Mouse (Mus musculus) hindbrain, embryonic 14.5 days (tissue): Measurements from ENCODE around the gene Stag3. TPM values are rescaled to one million over a fixed set of nuclear protein-coding genes. Genes with fewer than 3 reads are reported as not detected.

Experiments
- ATAC-seq: fragments of 200-750 bp; cut with Nextera tagmentation; 2 replicates; pipeline ENCODE4 v1.8.0; 2017; ENCODE audit warnings: moderate number of reproducible peaks, mild to moderate bottlenecking, moderate TSS enrichment, moderate library complexity; ENCODE audit not compliant: low FRiP score
- DNase-seq: peaks from one replicate; pipeline ENCODE4 v3.0.0-alpha.2; 2015; ENCODE audit warnings: low spot score
- H3K27ac ChIP-seq: fragments of 300-500 bp; sonication (generic); 2 replicates; pipeline ENCODE4 v1.5.1; 2014; ENCODE audit warnings: mild to moderate bottlenecking, moderate library complexity
- H3K27me3 ChIP-seq: fragments of 300-500 bp; sonication (generic); 2 replicates; pipeline ENCODE4 v1.6.1; 2014; ENCODE audit warnings: mild to moderate bottlenecking, low read length, mixed read lengths; ENCODE audit not compliant: control insufficient read depth, insufficient read depth
- H3K36me3 ChIP-seq: fragments of 300-500 bp; sonication (generic); replicated peaks from 2 replicates; pipeline ENCODE4 v1.6.1; 2014; ENCODE audit not compliant: control insufficient read depth, insufficient read depth
- H3K4me1 ChIP-seq: fragments of 300-500 bp; sonication (generic); replicated peaks from 2 replicates; pipeline ENCODE4 v1.6.1; 2014; ENCODE audit warnings: antibody characterized with exemption, low read length, mixed read lengths; ENCODE audit not compliant: control insufficient read depth, insufficient read depth
- H3K4me2 ChIP-seq: fragments of 300-500 bp; sonication (generic); replicated peaks from 2 replicates; pipeline ENCODE4 v1.6.1; 2014; ENCODE audit warnings: mild to moderate bottlenecking, moderate library complexity
- H3K4me3 ChIP-seq: fragments of 300-500 bp; sonication (generic); replicated peaks from 2 replicates; pipeline ENCODE4 v1.5.1; 2014; ENCODE audit warnings: mild to moderate bottlenecking, low read length
- H3K9ac ChIP-seq: fragments of 300-500 bp; sonication (generic); 2 replicates; pipeline ENCODE4 v1.6.1; 2014
- H3K9me3 ChIP-seq: fragments of 300-500 bp; sonication (generic); 2 replicates; pipeline ENCODE4 v1.6.1; 2016; ENCODE audit warnings: low read length; ENCODE audit not compliant: control insufficient read depth
- WGBS: fragments of 180-500 bp; shearing (Covaris S2); extraction: QIAGEN DNeasy Blood & Tissue Kit; methylation state at CpG from one replicate; pipeline ENCODE4 v1.1.7; 2014; 5-methylcytosine and 5-hydroxymethylcytosine counted together
- polyA plus RNA-seq: library from polyadenylated mRNA; unstranded; fragments of >200 nt; fragmentation: Nextera tagmentation; extraction: Ambion mirVana; gene quantifications from 2 replicates; pipeline ENCODE4 v1.2.1, GENCODE M21; 2014

The Stag3 gene
- polyA plus RNA-seq, 1 experiment from 2014 or later, result 9.0 TPM

- H3K4me3 ChIP-seq, result no peak overlapping the region
- no peaks in the 10 kb centered on the region for H3K9me3 ChIP-seq
- no peak overlapping the region for H3K9ac ChIP-seq
- ATAC-seq (no peak), DNase-seq (no peak)
- H3K36me3 ChIP-seq, result peaks cover 46% of the 10 kb centered on the region
- 94% methylated on average over 4 of the region's 4 CpGs for WGBS
- no peak overlapping the region for H3K4me2 ChIP-seq
- no peak overlapping the region for H3K27ac ChIP-seq
- H3K27me3 ChIP-seq, result no peaks in the 10 kb centered on the region
- H3K4me1 ChIP-seq, result peaks cover 18% of the 10 kb centered on the region
Measured at GRCm38 (mm10) chr5:138257585-138257978, 22.5 kb upstream of the Stag3 start.

DNA sequence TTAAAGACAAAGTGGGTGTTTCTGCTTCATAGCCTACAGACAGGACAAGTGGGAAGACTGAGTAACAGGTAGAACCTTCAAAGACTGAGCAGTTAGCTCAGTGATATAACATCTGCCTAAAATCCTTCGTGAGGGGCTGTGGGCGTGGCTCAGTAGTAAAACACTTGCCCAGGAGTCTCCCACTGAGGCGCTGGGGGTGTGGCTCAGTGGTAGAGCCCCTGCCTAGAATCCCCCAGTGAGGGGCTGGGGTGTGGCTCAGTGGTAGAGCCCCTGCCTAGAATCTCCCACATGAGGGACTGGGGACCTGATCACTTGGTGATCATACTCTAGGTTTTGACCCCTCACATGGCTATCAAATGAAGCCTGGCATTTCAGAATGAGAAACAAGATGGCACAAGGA, 22.0 kb upstream of the Stag3 start:
- Histone ChIP-seq H3K27ac (no peak overlapping the region), H3K9me3 (no peaks in the 10 kb centered on the region), H3K9ac (no peak overlapping the region), H3K4me1 (peaks cover 23% of the 10 kb centered on the region), H3K4me2 (no peak overlapping the region), H3K4me3 (no peak overlapping the region), H3K27me3 (no peaks in the 10 kb centered on the region), H3K36me3 (peaks cover 46% of the 10 kb centered on the region)
- ATAC-seq (no peak), DNase-seq (no peak)
- WGBS, result 81% methylated on average over 3 of the region's 3 CpGs

DNA sequence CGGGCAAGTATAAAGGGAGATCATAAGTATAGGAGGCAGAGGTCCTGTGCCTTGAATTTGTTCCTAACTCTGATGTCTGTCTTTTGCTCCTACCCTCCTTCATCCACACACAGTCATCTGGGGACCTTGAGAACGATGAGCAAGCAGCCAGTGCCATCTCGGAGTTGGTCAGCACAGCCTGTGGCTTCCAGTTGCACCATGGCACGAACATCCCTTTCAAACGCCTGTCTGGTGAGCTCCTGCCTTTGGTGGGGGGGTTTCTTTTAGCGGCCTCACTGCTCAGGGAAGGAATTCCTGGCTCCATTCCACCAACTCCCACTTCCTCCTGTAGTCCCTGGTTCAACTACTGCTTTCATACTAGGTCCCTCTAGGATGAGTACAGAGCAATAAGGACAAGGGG, 21.5 kb upstream of the Stag3 start:
- Histone ChIP-seq H3K4me3 (no peak overlapping the region), H3K27ac (no peak overlapping the region), H3K4me2 (no peak overlapping the region), H3K9me3 (no peaks in the 10 kb centered on the region), H3K27me3 (no peaks in the 10 kb centered on the region), H3K36me3 (peaks cover 46% of the 10 kb centered on the region), H3K4me1 (peaks cover 25% of the 10 kb centered on the region), H3K9ac (no peak overlapping the region)
- 94% methylated on average over 6 of the region's 6 CpGs for WGBS
- DNase-seq, result no peak
- no peak for ATAC-seq

- ATAC-seq, result no peak
- Histone ChIP-seq H3K4me2 (no peak overlapping the region), H3K27ac (no peak overlapping the region), H3K9me3 (no peaks in the 10 kb centered on the region), H3K9ac (no peak overlapping the region), H3K27me3 (no peaks in the 10 kb centered on the region), H3K4me1 (peaks cover 25% of the 10 kb centered on the region), H3K4me3 (no peak overlapping the region), H3K36me3 (peaks cover 46% of the 10 kb centered on the region)
- WGBS, result 73% methylated on average over 7 of the region's 7 CpGs
- DNase-seq, result no peak
Measured at GRCm38 (mm10) chr5:138258993-138259392, 21.0 kb upstream of the Stag3 start.

GRCm38 (mm10) chr5:138260051-138260450, 20.0 kb upstream of the Stag3 start:
- no peak overlapping the region for H3K4me2 ChIP-seq
- 84% methylated on average over 10 of the region's 10 CpGs for WGBS

DNA sequence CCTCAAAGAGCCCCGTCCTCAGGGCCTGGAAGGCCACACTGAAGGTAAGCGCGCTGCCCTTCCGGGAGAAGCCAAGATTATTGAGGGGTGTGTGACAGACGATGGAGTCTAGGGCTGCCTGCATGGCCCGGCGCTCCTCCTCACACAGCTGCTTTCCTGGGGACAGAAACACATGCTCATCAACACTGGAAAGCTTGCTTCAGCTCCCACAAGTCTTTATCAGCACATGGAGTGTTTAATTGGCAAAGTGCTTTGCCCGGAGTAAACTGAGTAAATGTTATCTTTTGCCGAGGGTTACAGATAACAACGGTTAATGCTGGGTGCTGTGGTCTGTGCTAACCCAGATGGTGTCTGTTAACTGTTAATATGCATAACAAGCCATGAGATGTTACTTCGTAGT, 19.2 kb upstream of the Stag3 start:
- no peak overlapping the region for H3K9ac ChIP-seq
- WGBS, result 93% methylated on average over 11 of the region's 11 CpGs
- no peak overlapping the region for H3K4me3 ChIP-seq
- ATAC-seq, result no peak
- no peaks in the 10 kb centered on the region for H3K27me3 ChIP-seq
- H3K4me2 ChIP-seq, result no peak overlapping the region
- no peak for DNase-seq
- H3K27ac ChIP-seq, result no peak overlapping the region
- no peaks in the 10 kb centered on the region for H3K9me3 ChIP-seq
- peaks cover 50% of the 10 kb centered on the region for H3K36me3 ChIP-seq
- H3K4me1 ChIP-seq, result peaks cover 29% of the 10 kb centered on the region

More at GRCm38 (mm10) chr5:138260051-138260450, 20.0 kb upstream of the Stag3 start:
- peaks cover 28% of the 10 kb centered on the region for H3K4me1 ChIP-seq
- no peak overlapping the region for H3K9ac ChIP-seq
- no peak overlapping the region for H3K4me3 ChIP-seq
- no peaks in the 10 kb centered on the region for H3K27me3 ChIP-seq
- no peaks in the 10 kb centered on the region for H3K9me3 ChIP-seq
- H3K27ac ChIP-seq, result no peak overlapping the region
- DNase-seq (no peak), ATAC-seq (no peak)
- H3K36me3 ChIP-seq, result peaks cover 46% of the 10 kb centered on the region

DNA sequence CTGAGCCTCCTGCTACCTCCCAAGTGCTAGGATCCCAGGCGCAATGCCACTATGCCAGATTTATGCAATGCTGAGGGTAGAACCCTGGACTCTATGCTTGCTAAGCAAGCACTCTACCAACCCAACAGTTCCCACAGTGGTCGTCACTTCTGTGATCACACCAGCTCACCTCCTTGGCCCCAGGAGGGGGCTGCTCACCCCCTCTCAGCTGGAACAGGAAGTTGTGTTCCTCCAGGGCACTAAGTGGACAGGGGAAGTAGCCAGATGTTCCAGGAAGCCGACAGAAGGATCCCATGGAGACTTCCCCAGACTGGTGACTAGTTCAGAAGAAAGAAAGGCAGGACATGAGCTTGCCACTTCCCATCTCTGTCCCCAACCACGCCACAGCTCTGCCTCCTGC, 18.0 kb upstream of the Stag3 start:
- 84% methylated on average over 4 of the region's 4 CpGs for WGBS
- DNase-seq (no peak), ATAC-seq (no peak)
- Histone ChIP-seq H3K4me3 (no peak overlapping the region), H3K36me3 (peaks cover 58% of the 10 kb centered on the region), H3K4me1 (peaks cover 20% of the 10 kb centered on the region), H3K4me2 (peak overlapping the region; percentile 91), H3K27me3 (no peaks in the 10 kb centered on the region), H3K9ac (0 out of 2 replicates have a peak overlapping the region, but pooled peaks have one; percentile 96), H3K27ac (no peak overlapping the region), H3K9me3 (no peaks in the 10 kb centered on the region)

DNA sequence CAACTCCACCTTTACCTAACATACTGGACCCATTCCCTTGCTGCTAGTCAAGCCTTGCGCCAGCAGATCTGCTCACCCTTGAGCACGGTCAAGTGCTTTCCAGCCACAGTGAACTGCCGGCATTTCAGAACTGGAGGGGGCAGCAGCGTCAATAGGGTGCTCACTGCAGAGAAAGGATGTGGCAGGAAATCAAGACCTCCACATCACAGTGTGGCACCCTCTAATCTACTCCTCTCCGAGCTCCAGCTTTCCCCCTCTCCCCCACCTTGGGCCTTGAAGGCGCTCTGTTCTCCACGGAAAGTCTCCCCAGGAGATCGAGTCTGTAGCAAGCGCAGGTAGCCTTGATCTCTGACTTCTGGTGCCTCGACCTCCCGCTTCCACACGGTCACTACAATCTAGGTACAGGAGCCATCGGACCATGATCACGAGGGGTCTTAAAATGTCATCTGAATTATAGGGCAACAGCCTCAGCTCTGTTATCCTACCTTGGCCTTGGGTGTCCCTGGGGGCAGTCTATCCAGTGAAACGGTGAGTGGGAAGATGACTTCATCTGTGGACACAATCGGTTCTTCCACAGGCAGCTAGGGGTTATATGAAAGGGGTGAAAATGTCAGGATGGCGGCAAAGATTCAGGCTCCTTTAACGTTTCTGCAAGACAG, 17.3 kb upstream of the Stag3 start:
- no peak for DNase-seq
- 71% methylated on average over 18 of the region's 18 CpGs for WGBS
- Histone ChIP-seq H3K27me3 (no peaks in the 10 kb centered on the region), H3K9me3 (no peaks in the 10 kb centered on the region), H3K4me1 (peaks cover 20% of the 10 kb centered on the region), H3K36me3 (peaks cover 55% of the 10 kb centered on the region), H3K27ac (no peak overlapping the region), H3K4me2 (peak overlapping the region; percentile 91), H3K9ac (peak overlapping the region; percentile 96), H3K4me3 (peak overlapping the region; percentile 93)
- ATAC-seq, result no peak

DNA sequence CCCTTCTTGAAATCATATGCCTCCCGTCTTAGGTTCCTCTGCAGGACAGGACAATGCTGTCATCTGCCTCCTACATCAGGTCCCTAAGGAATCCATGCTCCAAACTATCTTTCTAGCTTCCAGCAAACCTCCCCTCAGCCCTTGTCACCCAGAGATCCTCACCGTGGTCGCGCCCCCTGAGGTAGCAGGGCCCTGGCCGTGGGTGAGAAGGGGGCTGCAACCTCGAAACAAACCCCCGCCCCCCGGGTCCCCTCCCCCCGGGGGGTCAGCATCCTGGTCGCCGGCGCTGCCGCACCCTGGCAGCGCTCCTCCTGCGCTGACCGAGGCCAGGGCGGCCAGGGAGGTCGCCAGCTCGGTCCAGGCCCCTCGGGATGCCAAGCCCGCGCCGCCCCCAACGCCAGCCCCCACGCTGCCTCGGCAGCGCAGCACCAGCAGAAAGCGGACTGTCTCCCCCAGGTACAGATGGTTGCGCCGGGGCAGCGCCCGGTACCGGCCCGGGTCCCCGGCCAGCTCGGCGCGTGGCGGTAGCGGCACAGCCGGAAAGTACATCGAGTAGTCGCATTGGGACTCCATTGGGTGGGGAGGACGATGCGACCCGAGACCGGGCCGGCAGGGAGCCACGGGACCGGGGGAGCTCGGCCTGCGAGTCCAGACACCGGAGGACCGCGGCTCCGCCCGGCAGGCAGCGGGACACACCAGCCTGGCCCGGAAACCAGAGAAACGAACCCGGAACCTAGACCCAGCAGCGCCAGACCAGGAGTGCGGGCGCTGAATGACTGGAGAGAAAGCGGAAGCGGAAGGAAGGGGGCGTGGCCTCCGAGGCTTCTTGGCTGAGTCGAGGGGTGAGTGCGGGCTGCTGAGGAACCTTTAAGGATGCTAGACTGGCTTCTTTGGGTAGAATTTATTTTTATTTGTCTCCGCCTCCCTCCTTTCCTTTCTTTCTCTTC, 16.5 kb upstream of the Stag3 start, which contains the start of gene BC037034:
BC037034 (minus strand) TSS at position 774 of the 947 bp plus-strand sequence.
- H3K9me3 ChIP-seq, result no peaks in the 10 kb centered on the region
- H3K27me3 ChIP-seq, result no peaks in the 10 kb centered on the region
- ATAC-seq (peak; percentile 91), DNase-seq (peak; percentile 92)
- peak within 1 kb of the TSS; percentile 93 for H3K4me3 ChIP-seq
- peaks cover 50% of the 10 kb centered on the region for H3K36me3 ChIP-seq
- under 1% methylated on average over 71 of the region's 71 CpGs for WGBS
- H3K4me1 ChIP-seq, result peaks cover 20% of the 10 kb centered on the region
- H3K4me2 ChIP-seq, result peak within 1 kb of the TSS; percentile 91
- peak within 1 kb of the TSS; percentile 96 for H3K9ac ChIP-seq
- peak within 1 kb of the TSS; percentile 82 for H3K27ac ChIP-seq
